Mouse (Mus musculus) A20 (cell line): Measurements from ENCODE around the gene A930004D18Rik.
"Not testable (repeated sequence)": the region's sequence is repeated elsewhere in the genome, so short reads cannot be mapped to it uniquely, and the experiment has no call there.

Experiments used
- DNase-seq: peaks from one replicate; pipeline ENCODE4 v3.0.0-alpha.2; 2011; ENCODE audit warnings: low read depth, low spot score

The A930004D18Rik gene

DNA sequence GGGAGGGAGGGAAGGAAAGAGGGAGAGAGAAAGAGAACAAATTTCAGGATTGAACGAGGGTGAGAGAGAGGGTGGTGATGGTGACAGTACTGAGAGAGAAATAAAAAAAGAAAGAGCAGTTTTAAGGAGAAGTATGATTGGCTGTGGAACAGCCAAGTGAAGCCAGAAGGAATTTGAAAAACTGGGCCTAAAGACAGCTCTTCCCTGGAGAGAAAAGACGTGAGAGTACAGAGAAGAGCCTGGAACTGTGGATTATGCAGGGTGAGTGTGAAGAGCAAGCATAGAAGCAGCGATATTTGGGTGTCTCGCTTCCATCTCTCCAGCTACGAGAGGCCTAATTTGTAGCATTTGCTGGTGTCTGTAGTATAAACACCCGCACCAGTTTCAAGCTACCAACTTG is 26.3 kb downstream of the A930004D18Rik start:
- DNase-seq, result no peak

DNA sequence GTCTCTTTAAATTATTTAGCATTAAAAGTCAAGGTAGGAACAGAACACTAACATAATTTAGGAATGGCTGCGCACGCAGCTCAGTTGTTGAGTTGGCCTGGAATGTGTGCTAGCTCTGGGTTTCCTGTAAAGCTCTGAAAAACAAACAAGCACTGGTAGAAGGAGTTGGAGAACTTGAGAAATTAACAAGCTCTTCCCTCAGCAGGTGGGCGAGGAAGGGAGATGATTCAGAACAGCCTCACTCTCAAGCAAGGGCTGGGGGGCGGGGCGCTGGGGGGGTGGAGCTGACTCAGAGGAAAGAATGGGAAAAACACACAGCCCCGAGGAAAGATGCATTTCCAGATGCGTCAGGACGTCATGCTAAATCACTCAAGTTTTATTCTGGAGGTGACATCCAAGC is 32.4 kb downstream of the A930004D18Rik start:
- DNase-seq, result no peak

DNA sequence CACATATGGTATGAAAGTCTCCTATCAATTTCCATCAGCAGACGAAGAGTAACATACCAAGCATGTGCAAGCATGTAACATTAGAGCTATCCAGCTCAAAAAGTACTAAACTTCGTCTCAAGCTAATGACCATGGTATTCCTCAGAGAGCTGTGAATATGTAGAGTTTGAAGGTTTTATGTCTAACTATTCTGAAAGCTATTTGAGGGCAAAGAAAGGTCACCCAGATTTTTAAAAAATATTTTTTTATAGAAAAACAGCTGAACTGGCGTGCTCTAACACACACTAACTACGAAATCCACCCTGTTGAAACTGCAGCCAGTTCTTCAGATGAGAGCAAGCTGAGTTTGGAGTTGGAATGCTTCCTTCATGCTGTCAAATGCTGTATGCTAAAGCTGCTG is 33.3 kb downstream of the A930004D18Rik start:
- DNase-seq, result no peak

DNA sequence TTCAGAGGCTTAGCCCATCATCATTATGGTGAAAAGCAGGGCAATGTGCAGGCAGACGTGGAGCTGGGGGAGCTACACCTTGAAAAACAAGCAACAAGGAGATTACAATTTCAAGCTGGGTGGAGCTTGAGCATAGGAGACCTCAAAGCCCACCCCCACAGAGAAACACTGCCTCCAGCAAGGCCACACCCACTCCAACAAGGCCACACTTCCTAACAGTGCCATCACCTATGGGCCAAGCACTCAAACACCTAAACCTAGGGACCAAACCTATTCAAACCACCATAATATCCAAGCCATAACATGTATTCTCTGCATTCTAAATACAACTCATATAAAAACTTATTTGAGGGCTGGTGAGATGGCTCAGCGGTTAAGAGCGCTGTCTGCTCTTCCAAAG is 35.2 kb downstream of the A930004D18Rik start:
- no peak for DNase-seq

DNA sequence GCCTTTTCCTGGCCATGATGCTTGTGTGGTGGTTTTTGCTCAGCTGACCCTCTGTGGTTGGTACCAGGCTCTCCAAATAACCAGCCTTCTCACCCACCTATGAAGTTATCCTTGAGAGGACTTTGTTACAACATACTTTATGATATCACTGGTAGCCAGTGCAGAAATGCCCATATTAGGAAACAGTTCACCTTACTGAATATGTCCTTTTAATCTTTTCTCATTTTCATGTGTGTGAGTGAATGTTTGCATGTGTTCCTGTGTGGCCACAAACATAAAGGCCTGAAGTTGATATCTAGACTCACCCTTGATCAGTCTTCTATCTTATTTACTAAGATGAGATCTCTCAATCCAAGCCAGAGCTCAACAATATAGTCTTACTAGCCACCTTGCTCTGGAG is 40.7 kb downstream of the A930004D18Rik start, which contains the start of gene H2al2a:
Gene H2al2a (minus strand): TSS at position 101 of the 400 bp plus-strand sequence.
- no peak for DNase-seq

DNA sequence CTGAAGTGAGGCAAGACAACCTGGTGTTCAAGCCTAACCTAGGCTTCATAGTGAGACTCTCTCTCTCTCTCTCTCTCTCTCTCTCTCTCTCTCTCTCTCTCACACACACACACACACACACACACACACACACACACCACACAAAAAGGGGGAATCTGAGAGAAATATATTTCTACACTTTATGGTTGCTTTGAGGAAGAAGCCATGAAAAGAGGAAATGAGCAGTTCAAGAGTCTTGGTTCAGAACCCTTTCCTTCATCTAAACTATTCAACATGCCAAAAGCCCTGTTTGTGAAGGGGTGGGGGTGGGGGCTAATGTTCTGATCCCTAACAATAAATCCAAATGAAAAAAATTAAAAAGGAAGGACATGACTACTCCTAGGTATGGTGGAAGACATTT is 48.0 kb downstream of the A930004D18Rik start:
- peak; percentile 56 for DNase-seq

DNA sequence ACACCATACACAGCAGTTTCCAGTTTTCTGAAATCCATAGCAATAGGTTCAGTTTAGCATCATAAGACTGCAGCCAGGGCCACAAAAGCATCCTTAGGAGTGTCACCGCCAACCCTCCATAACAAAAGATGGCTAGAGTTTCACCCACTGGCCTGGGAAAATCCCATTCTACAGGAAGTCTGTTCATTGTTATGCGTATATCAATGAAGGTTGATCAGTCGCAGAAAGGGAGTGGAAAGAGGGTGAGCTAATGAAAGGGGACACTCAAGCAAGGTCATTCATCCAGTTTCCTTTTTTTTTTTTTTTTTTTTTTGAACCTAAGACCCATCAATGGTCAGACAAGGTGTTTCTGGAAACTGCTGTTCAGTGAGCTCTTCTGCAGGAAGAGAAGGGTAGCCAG is 48.4 kb downstream of the A930004D18Rik start:
- DNase-seq, result no peak

DNA sequence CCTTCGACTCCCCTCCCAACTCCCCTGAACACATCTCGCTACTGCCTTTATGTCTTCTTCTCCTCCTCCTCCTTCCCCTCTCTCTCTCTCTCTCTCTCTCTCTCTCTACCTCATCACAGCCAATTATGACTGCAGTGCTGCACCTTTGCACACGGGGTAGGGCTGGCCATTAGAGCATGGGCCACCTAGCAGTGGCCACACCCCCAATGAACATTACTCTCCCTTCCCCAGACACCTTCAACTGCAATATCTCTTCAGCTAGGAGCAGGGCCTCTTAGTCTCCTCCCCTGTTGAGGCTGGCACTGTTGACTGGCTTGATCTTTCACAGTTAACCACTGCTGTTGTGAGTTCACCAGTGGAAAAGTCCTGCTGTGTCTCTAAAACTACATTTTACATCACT is 50.8 kb downstream of the A930004D18Rik start:
- DNase-seq, result no peak

DNA sequence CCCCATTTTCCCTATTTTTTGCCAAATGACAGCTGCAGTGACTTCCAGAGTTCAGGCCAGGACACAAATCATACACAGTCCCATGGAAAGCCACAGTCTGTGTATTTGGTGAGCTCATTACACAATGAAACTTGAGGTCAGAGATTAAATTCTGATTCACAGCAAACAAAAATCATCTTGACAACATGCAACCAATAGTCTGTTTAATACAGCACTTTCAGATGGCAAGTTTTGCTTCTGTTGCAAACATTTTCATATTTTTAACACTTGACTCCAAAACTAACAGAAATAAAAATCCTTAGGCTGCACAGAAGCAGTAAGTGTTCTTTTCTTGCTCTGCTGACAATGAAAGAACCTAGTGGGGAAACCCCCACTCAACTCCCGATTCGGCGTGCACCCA is 52.8 kb downstream of the A930004D18Rik start:
- no peak for DNase-seq

DNA sequence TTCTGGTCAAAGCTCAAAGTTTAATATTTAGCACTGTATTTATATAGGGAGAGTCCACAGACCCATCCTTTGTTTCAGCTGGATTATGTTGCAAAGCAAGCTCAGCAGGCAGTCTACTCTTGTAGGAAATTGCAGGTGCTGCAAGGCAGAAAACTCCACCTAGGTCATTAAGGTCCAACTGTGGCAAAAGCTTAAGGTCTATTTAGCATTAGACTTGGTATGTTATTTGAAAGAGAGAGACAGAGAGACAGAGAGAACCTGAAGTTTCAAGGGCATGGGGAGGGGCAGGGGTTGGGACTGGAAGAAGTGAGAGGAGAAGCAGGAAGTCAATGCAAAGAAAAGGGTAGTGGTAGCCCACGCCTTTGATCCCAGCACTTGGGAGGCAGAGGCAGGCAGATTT is 54.8 kb downstream of the A930004D18Rik start:
- DNase-seq, result no peak

DNA sequence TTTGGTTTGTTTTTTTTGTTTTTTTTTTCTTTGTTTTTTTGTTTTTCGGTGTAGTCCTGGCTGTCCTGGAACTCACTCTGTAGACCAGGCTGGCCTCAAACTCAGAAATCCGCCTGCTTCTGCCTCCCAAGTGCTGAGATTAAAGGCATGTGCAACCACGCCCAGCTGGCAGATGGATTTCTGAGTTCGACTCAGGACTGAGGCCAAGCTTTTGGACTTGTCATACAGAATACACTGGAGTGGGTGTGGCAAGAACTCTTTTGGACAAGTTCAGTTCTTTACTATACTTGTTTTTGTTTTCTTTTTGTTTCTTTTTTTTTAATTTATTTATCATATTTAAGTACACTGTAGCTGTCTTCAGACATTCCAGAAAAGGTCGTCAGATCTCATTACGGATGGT is 58.8 kb downstream of the A930004D18Rik start:
- DNase-seq, result no peak

DNA sequence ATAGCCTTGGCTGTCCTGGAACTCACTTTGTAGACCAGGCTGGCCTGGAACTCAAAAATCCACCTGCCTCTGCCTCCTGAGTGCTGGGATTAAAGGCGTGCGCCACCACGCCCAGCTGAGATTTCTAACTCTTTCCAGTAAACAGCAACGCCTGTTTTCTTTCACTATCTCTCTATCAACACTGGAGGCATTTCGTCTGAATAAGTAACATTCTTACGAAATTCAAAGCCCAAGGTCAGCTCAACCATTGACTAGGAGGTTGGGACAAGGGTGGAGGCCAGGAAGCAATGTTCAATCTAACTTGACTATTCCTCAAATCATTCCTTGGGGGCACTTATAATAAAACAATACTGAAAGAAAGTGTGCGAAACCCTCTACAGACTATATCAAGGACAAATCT is 59.3 kb downstream of the A930004D18Rik start:
- DNase-seq, result not testable (repeated sequence)

DNA sequence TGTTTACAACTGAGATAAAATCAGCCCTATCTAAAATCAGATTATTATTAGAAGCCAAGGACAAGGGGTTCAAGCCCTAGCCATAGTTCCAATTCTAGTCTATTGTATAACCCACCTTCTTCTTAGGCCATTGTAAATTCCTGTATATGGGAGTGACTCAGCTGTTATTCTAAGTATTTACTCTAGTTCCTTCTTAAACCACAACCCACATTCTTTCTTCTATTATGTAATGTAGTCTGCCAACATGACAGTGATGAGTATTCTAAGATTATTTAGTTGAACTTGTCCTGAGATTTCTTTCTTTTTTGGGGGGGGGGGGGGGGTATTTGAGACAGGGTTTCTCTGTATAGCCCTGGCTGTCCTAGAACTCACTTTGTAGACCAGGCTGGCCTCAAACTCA is 59.9 kb downstream of the A930004D18Rik start:
- DNase-seq, result not testable (repeated sequence)

DNA sequence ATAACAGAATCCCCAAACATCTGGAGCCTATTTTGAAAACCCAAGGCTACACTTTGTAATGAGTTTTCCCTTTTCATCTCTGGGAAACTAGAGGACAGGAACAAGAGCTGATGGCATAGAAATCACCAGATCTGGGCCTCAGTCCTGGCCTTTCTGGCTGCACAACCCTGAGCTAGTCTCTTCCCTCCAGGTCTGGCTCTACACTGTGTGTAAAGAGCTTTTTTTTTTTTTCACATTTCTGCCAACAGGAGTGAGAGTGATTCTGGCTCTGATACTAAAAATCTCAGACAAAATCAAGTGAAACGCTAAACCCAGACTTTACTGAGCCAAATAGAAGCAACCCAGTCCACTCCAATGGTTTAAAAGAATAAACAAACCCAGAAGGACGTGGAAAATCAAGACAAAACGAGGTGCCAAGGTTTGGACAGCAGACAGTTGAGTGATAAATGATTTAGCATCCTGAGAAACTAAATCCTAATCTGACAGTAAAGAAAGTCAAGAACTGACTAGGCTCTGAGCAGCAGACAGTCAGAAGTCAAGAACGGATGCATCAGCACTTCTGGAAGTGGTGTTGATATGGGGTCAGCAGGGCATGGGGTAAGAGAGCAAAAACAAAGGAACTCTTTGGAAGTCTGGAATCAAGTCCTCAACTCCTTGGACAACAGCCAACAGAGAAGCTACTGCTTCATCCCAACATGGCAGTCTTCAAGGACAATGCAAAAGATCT is 61.8 kb downstream of the A930004D18Rik start:
- DNase-seq, result no peak
